Mouse (Mus musculus) heart, postnatal 0 days (tissue): Measurements from ENCODE around the gene AL607142.1. TPM values are rescaled to one million over a fixed set of nuclear protein-coding genes. Genes with fewer than 3 reads are reported as not detected.

Experiments
- ATAC-seq: fragments of 200-750 bp; cut with Nextera tagmentation; 2 replicates; pipeline ENCODE4 v1.8.0; 2017; ENCODE audit warnings: low read depth, moderate number of reproducible peaks, moderate library complexity; ENCODE audit not compliant: insufficient read depth
- DNase-seq: peaks from one replicate; pipeline ENCODE4 v3.0.0-alpha.2; 2016; ENCODE audit warnings: low spot score
- H3K27ac ChIP-seq: fragments of 300-500 bp; sonication (generic); 2 replicates; pipeline ENCODE4 v1.5.1; 2014; ENCODE audit warnings: low read depth, mild to moderate bottlenecking
- H3K27me3 ChIP-seq: fragments of 300-500 bp; sonication (generic); 2 replicates; pipeline ENCODE4 v1.6.1; 2014; ENCODE audit warnings: low read length, mixed read lengths; ENCODE audit not compliant: control insufficient read depth, insufficient read depth
- H3K36me3 ChIP-seq: fragments of 300-500 bp; sonication (generic); replicated peaks from 2 replicates; pipeline ENCODE4 v1.6.1; 2014; ENCODE audit warnings: low read length, mixed read lengths; ENCODE audit not compliant: control insufficient read depth, insufficient read depth
- H3K4me1 ChIP-seq: fragments of 300-500 bp; sonication (generic); 2 replicates; pipeline ENCODE4 v1.6.1; 2014; ENCODE audit warnings: antibody characterized with exemption; ENCODE audit not compliant: control insufficient read depth, insufficient read depth
- H3K4me2 ChIP-seq: fragments of 300-500 bp; sonication (generic); 2 replicates; pipeline ENCODE4 v1.6.1; 2014; ENCODE audit warnings: low read depth, mild to moderate bottlenecking, low read length, moderate library complexity
- H3K4me3 ChIP-seq: fragments of 300-500 bp; sonication (generic); 2 replicates; pipeline ENCODE4 v1.5.1; 2014; ENCODE audit warnings: low read depth, low read length
- H3K9ac ChIP-seq: fragments of 300-500 bp; sonication (generic); replicated peaks from 2 replicates; pipeline ENCODE4 v1.6.1; 2014; ENCODE audit warnings: low read depth, low read length, mixed read lengths
- H3K9me3 ChIP-seq: fragments of 300-500 bp; sonication (generic); replicated peaks from 2 replicates; pipeline ENCODE4 v1.6.1; 2016; ENCODE audit warnings: low read length; ENCODE audit not compliant: control insufficient read depth
- CTCF ChIP-seq: IDR thresholded peaks from 2 replicates; pipeline ENCODE4 v1.5.1; 2016; ENCODE audit warnings: antibody characterized with exemption, control low read depth, low read depth
- EP300 ChIP-seq: IDR thresholded peaks from 2 replicates; pipeline ENCODE4 v1.6.1; 2016; ENCODE audit warnings: antibody characterized with exemption, low read depth
- WGBS: fragments of 180-500 bp; shearing (Covaris S2); extraction: QIAGEN DNeasy Blood & Tissue Kit; methylation state at CpG from one replicate; pipeline ENCODE4 v1.1.7; 2014; 5-methylcytosine and 5-hydroxymethylcytosine counted together
- polyA plus RNA-seq: library from polyadenylated mRNA; unstranded; fragments of >200 nt; fragmentation: Nextera tagmentation; extraction: Ambion mirVana; gene quantifications from 2 replicates; pipeline ENCODE4 v1.2.1, GENCODE M21; 2015
- total RNA-seq: library from RNA; depleted of rRNA; stranded (reverse); fragments of >200 nt; gene quantifications from 2 replicates; pipeline ENCODE4 v1.2.3, GENCODE M21; 2014; ENCODE audit warnings: low replicate concordance

The AL607142.1 gene
- total and polyA plus RNA-seq, 2 experiments from 2014 or later, result not detected

DNA sequence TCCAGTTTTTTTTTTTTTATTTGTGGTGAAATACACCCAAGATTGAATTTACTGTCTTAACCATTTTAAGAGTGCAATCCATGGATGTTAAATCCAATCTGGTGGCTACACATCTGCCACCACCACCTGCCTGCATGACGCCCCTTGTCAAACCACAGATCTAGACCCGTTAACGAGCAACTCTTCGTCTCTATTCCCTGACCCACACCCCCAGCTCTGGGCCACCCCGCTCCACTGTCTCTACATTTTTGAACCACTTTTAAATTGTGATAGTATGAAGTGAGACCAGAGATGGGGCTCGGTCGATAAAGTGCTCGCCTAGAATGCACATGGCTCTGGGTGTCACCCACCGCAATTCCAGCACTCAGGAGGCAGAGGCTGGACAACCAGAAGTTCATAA is 8.3 kb upstream of the AL607142.1 start:
- H3K36me3 ChIP-seq, result no peaks in the 10 kb centered on the region
- no peaks in the 10 kb centered on the region for H3K4me1 ChIP-seq
- no peaks in the 10 kb centered on the region for H3K27me3 ChIP-seq
- no peak overlapping the region for H3K9ac ChIP-seq
- no peak for DNase-seq
- H3K4me3 ChIP-seq, result no peak overlapping the region
- 85% methylated on average over 9 of the region's 9 CpGs for WGBS
- H3K4me2 ChIP-seq, result no peak overlapping the region
- H3K9me3 ChIP-seq, result no peaks in the 10 kb centered on the region
- TF ChIP-seq EP300 (no peak), CTCF (no peak)
- no peak for ATAC-seq
- H3K27ac ChIP-seq, result no peak overlapping the region

- no peak overlapping the region for H3K9ac ChIP-seq
- no peak overlapping the region for H3K4me2 ChIP-seq
- H3K4me1 ChIP-seq, result no peaks in the 10 kb centered on the region
- ATAC-seq (no peak), DNase-seq (no peak)
- no peak overlapping the region for H3K4me3 ChIP-seq
- H3K9me3 ChIP-seq, result no peaks in the 10 kb centered on the region
- H3K36me3 ChIP-seq, result no peaks in the 10 kb centered on the region
- H3K27ac ChIP-seq, result no peak overlapping the region
- H3K27me3 ChIP-seq, result no peaks in the 10 kb centered on the region
- TF ChIP-seq CTCF (no peak; the same call in 1 of the 2 replicates), EP300 (no peak)
- WGBS, result 70% methylated on average over 8 of the region's 8 CpGs
Observed at GRCm38 (mm10) chr4:120057529-120057928, 7.3 kb upstream of the AL607142.1 start.

- Histone ChIP-seq H3K9me3 (no peaks in the 10 kb centered on the region), H3K4me1 (no peaks in the 10 kb centered on the region), H3K27me3 (no peaks in the 10 kb centered on the region), H3K36me3 (no peaks in the 10 kb centered on the region), H3K4me2 (no peak overlapping the region), H3K4me3 (no peak overlapping the region), H3K9ac (no peak overlapping the region), H3K27ac (no peak overlapping the region)
- 81% methylated on average over 3 of the region's 3 CpGs for WGBS
- ATAC-seq (no peak), DNase-seq (no peak)
- TF ChIP-seq EP300 (no peak), CTCF (no peak)
Observed at GRCm38 (mm10) chr4:120058157-120058556, 6.6 kb upstream of the AL607142.1 start.

DNA sequence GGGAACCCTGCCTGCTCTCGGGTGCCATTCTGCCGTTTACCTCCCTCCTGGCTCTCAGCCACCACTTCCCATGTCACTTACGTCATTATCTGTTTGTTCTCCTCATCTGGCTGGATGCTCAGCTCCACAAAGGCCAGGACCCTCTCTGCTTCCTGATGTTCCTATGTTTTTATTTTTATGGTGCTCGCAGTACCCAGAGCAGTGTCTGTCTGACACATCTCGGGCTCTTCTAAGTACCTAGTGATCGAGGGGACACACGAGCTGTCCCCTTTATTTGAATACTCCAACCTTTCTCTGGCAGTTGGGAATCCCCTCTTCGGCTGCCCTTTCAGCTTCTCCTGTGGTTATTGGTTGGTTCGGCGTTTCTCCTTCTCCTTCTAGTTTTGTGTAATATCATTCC is 6.0 kb upstream of the AL607142.1 start:
- DNase-seq, result no peak
- Histone ChIP-seq H3K27ac (no peak overlapping the region), H3K4me3 (no peak overlapping the region), H3K36me3 (no peaks in the 10 kb centered on the region), H3K4me1 (no peaks in the 10 kb centered on the region), H3K9me3 (no peaks in the 10 kb centered on the region), H3K9ac (no peak overlapping the region), H3K27me3 (no peaks in the 10 kb centered on the region), H3K4me2 (no peak overlapping the region)
- no peak for ATAC-seq
- WGBS, result 57% methylated on average over 10 of the region's 10 CpGs
- TF ChIP-seq CTCF (no peak), EP300 (no peak)

DNA sequence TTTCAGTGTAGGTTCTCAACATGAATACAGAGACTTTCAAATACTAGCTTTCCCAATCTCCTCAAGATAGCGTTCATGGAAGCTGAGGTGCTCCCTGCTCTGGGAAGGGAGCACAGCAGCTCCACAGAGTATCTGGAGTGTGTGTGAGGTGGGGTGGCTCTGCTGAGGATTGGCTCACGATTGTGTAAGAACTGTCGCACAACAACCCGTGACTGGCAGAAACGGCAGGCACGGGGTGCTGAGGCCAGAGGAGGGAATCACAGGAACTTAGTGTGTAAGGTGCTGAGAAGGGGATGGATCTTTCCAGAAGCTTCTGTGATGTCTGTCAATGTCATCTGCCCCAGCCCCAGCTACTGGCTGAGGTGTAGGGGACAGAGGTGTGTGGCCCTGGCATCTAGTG is 3.1 kb upstream of the AL607142.1 start:
- Histone ChIP-seq H3K27me3 (no peaks in the 10 kb centered on the region), H3K4me2 (no peak overlapping the region), H3K36me3 (no peaks in the 10 kb centered on the region), H3K9ac (no peak overlapping the region), H3K27ac (no peak overlapping the region), H3K4me1 (no peaks in the 10 kb centered on the region), H3K4me3 (no peak overlapping the region), H3K9me3 (no peaks in the 10 kb centered on the region)
- WGBS, result 89% methylated on average over 6 of the region's 6 CpGs
- no peak for TF ChIP-seq EP300
- no peak for TF ChIP-seq CTCF
- DNase-seq (no peak), ATAC-seq (no peak)

GRCm38 (mm10) chr4:120062198-120062597 is 2.6 kb upstream of the AL607142.1 start:
- ATAC-seq (no peak), DNase-seq (no peak)
- no peaks in the 10 kb centered on the region for H3K4me1 ChIP-seq
- no peak overlapping the region for H3K27ac ChIP-seq
- no peaks in the 10 kb centered on the region for H3K36me3 ChIP-seq
- H3K4me2 ChIP-seq, result no peak overlapping the region
- TF ChIP-seq CTCF, result no peak
- TF ChIP-seq EP300, result no peak
- H3K4me3 ChIP-seq, result no peak overlapping the region
- H3K9ac ChIP-seq, result no peak overlapping the region
- WGBS, result 73% methylated on average over 6 of the region's 6 CpGs
- no peaks in the 10 kb centered on the region for H3K9me3 ChIP-seq
- H3K27me3 ChIP-seq, result no peaks in the 10 kb centered on the region
